Mouse (Mus musculus) liver, embryonic 14.5 days (tissue): ENCODE results near the gene Bak1. TPM values are rescaled to one million over a fixed set of nuclear protein-coding genes. Genes with fewer than 3 reads are reported as not detected.

Experiments
- ATAC-seq: fragments of 200-750 bp; cut with Nextera tagmentation; 2 replicates; pipeline ENCODE4 v1.8.0; 2017; ENCODE audit warnings: moderate number of reproducible peaks, mild to moderate bottlenecking, moderate library complexity; ENCODE audit not compliant: insufficient read depth
- DNase-seq, 3 experiments: peaks; one replicate each; pipeline ENCODE4 v3.0.0-alpha.2; 2012 to 2013; ENCODE audit warnings: low read depth in 3 of 3, low spot score in 3 of 3
- H3K27ac ChIP-seq: fragments of 300-500 bp; sonication (generic); 2 replicates; pipeline ENCODE4 v1.5.1; 2014; ENCODE audit warnings: moderate library complexity, mild to moderate bottlenecking, control low read depth, inconsistent platforms
- H3K27me3 ChIP-seq: fragments of 300-500 bp; sonication (generic); 2 replicates; pipeline ENCODE4 v1.6.1; 2014; ENCODE audit warnings: mild to moderate bottlenecking, low read length, moderate library complexity; ENCODE audit not compliant: control insufficient read depth, insufficient read depth
- H3K36me3 ChIP-seq: fragments of 300-500 bp; sonication (generic); replicated peaks from 2 replicates; pipeline ENCODE4 v1.6.1; 2014; ENCODE audit warnings: low read depth; ENCODE audit not compliant: control insufficient read depth, insufficient read depth
- H3K4me1 ChIP-seq, 2 experiments: fragments of 200-500 bp in 1 of 2; fragments of 300-500 bp in 1 of 2; sonication (generic) in 1 of 2; replicated peaks; 2 replicates each; pipeline ENCODE4 v1.6.1; 2012 to 2014; ENCODE audit warnings: antibody characterized with exemption in 1 of 2, inconsistent platforms in 1 of 2, low read length in 1 of 2; ENCODE audit not compliant: control insufficient read depth in 2 of 2, insufficient read depth in 2 of 2
- H3K4me2 ChIP-seq: fragments of 300-500 bp; sonication (generic); 2 replicates; pipeline ENCODE4 v1.6.1; 2014; ENCODE audit warnings: low read depth, mild to moderate bottlenecking, control low read depth, moderate library complexity
- H3K4me3 ChIP-seq, 2 experiments: fragments of 200-500 bp in 1 of 2; fragments of 300-500 bp in 1 of 2; sonication (generic) in 1 of 2; 2 replicates each; pipeline ENCODE4 v1.5.1; 2012 to 2014; ENCODE audit warnings: low read depth in 2 of 2, low read length in 2 of 2, mild to moderate bottlenecking in 2 of 2, control low read depth in 1 of 2, inconsistent platforms in 1 of 2, moderate library complexity in 1 of 2; ENCODE audit not compliant: insufficient read depth in 1 of 2
- H3K9ac ChIP-seq: fragments of 300-500 bp; sonication (generic); replicated peaks from 2 replicates; pipeline ENCODE4 v1.6.1; 2014; ENCODE audit warnings: mild to moderate bottlenecking, control low read depth, moderate library complexity
- H3K9me3 ChIP-seq: fragments of 300-500 bp; sonication (generic); 2 replicates; pipeline ENCODE4 v1.6.1; 2016; ENCODE audit warnings: low read length, mixed read lengths; ENCODE audit not compliant: control insufficient read depth
- CTCF ChIP-seq: IDR thresholded peaks from 2 replicates; pipeline ENCODE4 v1.5.1; 2016; ENCODE audit warnings: antibody characterized with exemption, low read depth, control low read depth
- EP300 ChIP-seq: IDR thresholded peaks from 2 replicates; pipeline ENCODE4 v1.6.1; 2016; ENCODE audit warnings: antibody characterized with exemption, low read depth
- WGBS: fragments of 180-500 bp; shearing (Covaris S2); extraction: QIAGEN DNeasy Blood & Tissue Kit; methylation state at CpG from one replicate; pipeline ENCODE4 v1.1.7; 2014; ENCODE audit not compliant: insufficient replicate concordance; 5-methylcytosine and 5-hydroxymethylcytosine counted together
- polyA plus RNA-seq, 2 experiments: library from polyadenylated mRNA; depleted of rRNA in 1 of 2; stranded (reverse) in 1 of 2; unstranded in 1 of 2; fragments of >200 nt; fragmentation: Nextera tagmentation in 1 of 2; extraction: Ambion mirVana in 1 of 2; gene quantifications; 2 replicates each; pipeline versions ENCODE4 v1.2.1 to v1.2.3; 2012 to 2014

The Bak1 gene
- polyA plus RNA-seq, 2 experiments = 5.8 to 16.1 TPM

DNA sequence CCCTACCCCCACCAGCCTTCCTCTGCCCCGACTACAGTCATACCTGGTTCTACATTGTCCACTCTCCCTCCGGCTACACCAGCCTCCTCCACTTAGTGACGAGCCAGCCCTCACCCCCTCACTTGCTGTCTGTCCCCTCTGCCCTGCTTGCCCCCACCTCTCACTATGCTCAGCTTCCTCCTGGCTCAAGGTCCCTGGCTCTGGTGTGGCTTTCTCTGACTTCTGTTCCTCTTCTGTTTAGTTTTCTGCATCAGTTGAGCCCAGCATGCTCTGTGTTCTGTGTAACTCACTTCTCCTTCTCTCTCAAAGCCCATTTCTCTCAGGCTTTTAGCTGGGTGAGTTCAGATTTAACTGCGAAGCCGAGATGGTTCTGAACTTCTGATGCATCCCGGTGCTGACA lies 45.4 kb upstream of the Bak1 start:
- no peak overlapping the region for H3K9ac ChIP-seq
- TF ChIP-seq EP300 (no peak), CTCF (no peak)
- no peaks in the 10 kb centered on the region; the same call in 1 of the 2 replicates for H3K9me3 ChIP-seq
- no peak for DNase-seq
- no peaks in the 10 kb centered on the region for H3K27me3 ChIP-seq
- H3K4me2 ChIP-seq = no peak overlapping the region
- H3K27ac ChIP-seq = no peak overlapping the region
- no peaks in the 10 kb centered on the region for H3K36me3 ChIP-seq
- H3K4me1 ChIP-seq = peaks cover 0 to 2% of the 10 kb centered on the region in 2 experiments; a peak in 1 of 4 replicates
- 50% methylated on average over 6 of the region's 6 CpGs for WGBS
- no peak overlapping the region for H3K4me3 ChIP-seq
- ATAC-seq = no peak

DNA sequence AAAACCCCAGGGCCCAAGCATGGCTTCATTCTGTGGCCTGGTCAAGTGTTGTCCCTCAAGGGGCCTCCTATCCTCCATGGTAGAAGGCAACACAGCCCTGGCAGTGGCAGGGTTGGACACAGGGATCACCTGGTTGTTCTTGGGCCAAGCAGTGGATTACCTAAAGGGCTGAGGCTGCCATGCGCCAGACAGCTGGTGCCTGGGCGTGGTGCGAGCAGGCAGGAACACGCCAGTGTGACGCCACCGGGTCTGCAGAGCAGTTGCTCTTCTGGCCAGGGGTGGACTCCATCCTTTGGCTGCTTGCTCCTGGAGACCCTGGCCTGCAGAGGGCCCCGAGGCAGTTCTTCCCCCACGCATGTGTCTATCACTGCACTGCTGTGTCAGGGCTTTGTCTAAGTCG lies 45.0 kb upstream of the Bak1 start:
- Histone ChIP-seq H3K27ac (no peak overlapping the region), H3K36me3 (no peaks in the 10 kb centered on the region), H3K4me3 (no peak overlapping the region), H3K27me3 (no peaks in the 10 kb centered on the region), H3K4me1 (peaks cover 0 to 2% of the 10 kb centered on the region in 2 experiments; a peak in 1 of 4 replicates), H3K9me3 (no peaks in the 10 kb centered on the region; the same call in 1 of the 2 replicates), H3K4me2 (no peak overlapping the region), H3K9ac (no peak overlapping the region)
- DNase-seq = no peak
- no peak for ATAC-seq
- 54% methylated on average over 9 of the region's 9 CpGs for WGBS
- no peak for TF ChIP-seq EP300
- no peak for TF ChIP-seq CTCF

DNA sequence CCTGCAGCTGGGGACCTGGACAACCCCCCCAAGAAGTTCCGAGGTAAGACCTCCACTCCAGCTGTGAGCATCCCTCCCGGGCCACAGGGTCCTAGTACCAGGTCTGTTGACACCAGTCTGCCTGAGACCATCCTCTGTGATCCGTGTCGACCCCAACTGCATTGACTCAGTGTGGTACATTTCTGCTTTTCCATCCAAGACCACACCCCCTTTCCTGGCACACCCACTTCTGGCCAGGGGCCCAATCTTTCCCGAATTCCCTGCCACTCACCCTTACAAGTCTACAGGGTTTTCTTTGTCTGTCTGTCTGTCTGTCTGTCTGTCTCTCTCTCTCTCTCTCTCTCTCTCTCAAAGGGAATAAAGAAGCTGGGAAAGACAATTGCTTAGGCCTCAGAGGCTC lies 44.3 kb upstream of the Bak1 start:
- Histone ChIP-seq H3K9ac (no peak overlapping the region), H3K4me3 (no peak overlapping the region), H3K4me1 (peaks cover 0 to 2% of the 10 kb centered on the region in 2 experiments; a peak in 1 of 4 replicates), H3K27ac (no peak overlapping the region), H3K9me3 (no peaks in the 10 kb centered on the region; the same call in 1 of the 2 replicates), H3K36me3 (no peaks in the 10 kb centered on the region), H3K4me2 (no peak overlapping the region), H3K27me3 (no peaks in the 10 kb centered on the region)
- DNase-seq (no peak), ATAC-seq (no peak)
- WGBS = 65% methylated on average over 5 of the region's 5 CpGs
- TF ChIP-seq CTCF (no peak), EP300 (no peak)

DNA sequence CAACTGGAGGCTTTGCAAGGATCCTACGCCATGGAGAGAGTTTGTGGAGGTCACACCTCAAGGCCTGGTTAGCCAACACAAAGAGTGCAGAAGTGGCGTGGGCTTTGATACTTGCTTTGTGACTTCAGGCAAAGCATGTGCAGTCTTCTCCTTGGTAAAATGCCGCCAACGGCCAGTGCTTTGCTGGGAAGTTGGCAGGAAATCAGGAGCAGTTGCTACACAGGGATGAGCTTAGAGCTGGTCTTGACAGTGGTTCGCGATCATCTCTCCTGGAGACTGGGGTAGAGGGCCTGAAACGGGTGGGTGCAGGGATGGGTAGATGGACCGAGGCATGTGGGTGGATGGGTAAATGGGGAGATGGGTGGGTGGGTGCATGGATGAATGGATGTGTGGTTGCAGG lies 43.6 kb upstream of the Bak1 start:
- Histone ChIP-seq H3K27ac (no peak overlapping the region), H3K9ac (no peak overlapping the region), H3K36me3 (no peaks in the 10 kb centered on the region), H3K27me3 (no peaks in the 10 kb centered on the region), H3K4me3 (no peak overlapping the region), H3K9me3 (no peaks in the 10 kb centered on the region), H3K4me1 (peaks cover 0 to 2% of the 10 kb centered on the region in 2 experiments; a peak in 1 of 4 replicates), H3K4me2 (no peak overlapping the region)
- WGBS = 74% methylated on average over 8 of the region's 8 CpGs
- TF ChIP-seq EP300 (no peak), CTCF (no peak)
- ATAC-seq (no peak), DNase-seq (no peak)

DNA sequence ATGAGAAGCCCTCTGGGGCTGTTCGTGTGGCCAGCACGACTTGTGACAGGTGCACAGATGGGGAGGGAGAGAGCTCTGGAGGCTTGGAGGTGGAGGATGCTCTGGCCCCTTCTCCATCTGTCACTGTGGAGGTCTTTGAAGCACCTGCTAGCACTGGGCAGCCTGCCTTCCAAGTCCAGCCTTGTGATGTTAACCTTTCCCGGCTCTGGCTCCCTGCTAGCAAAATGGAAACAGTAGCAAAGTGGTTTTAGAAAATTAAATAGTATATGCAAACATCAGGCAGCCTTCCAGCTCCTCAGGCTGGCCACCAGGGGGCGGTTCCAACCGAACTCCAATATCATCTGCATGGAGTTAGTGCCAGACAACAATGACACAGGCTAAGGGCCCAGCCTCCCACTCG lies 42.8 kb upstream of the Bak1 start:
- no peaks in the 10 kb centered on the region for H3K36me3 ChIP-seq
- H3K4me3 ChIP-seq = no peak overlapping the region
- H3K27ac ChIP-seq = no peak overlapping the region
- no peak overlapping the region for H3K4me2 ChIP-seq
- H3K27me3 ChIP-seq = no peaks in the 10 kb centered on the region
- H3K4me1 ChIP-seq = peaks cover 0 to 2% of the 10 kb centered on the region in 2 experiments; a peak in 1 of 4 replicates
- no peaks in the 10 kb centered on the region for H3K9me3 ChIP-seq
- no peak overlapping the region for H3K9ac ChIP-seq
- DNase-seq (no peak), ATAC-seq (no peak)
- 32% methylated on average over 6 of the region's 6 CpGs for WGBS
- TF ChIP-seq EP300 (no peak), CTCF (peak; percentile 75)
